8 mouse cellular contexts compared by ENCODE assay signal in genomic region chr12:73585850-73586249, GRCm38 (mm10). TPM values are rescaled to one million over a fixed set of nuclear protein-coding genes. Genes with fewer than 3 reads are reported as not detected.
A peak's percentile ranks its signal among the peaks of the same experiment; 100 is the strongest.
DNase-seq lines count a peak whose midpoint lies in the region; ATAC-seq lines count a peak whose summit lies in the region.

No protein-coding gene starts in this region.

- WGBS in lung, embryonic 16.5 days = 1% methylated on average over 7 of the region's 7 CpGs
- WGBS in forebrain, embryonic 16.5 days = 2% methylated on average over 7 of the region's 7 CpGs
- WGBS in liver, embryonic 12.5 days (ENCODE audit: insufficient replicate concordance) = 5% methylated on average over 7 of the region's 7 CpGs

- DNase-seq in lung, postnatal 25 days (ENCODE audit: low spot score) = no peak
- DNase-seq in splenic B cell, adult 2 months (ENCODE audit: low read depth, low spot score) = peak; percentile 20
- no peak for DNase-seq in ovary, postnatal 14 days (ENCODE audit: low spot score)
- DNase-seq in left cerebral cortex, adult 9 months (ENCODE audit: low spot score in 2 of 2) = no peak
- no peak for DNase-seq in thymus, adult 18-20 months

- H3K9me3 ChIP-seq in lung, embryonic 16.5 days (ENCODE audit: control insufficient read depth, low read length) = no peaks in the 10 kb centered on the region
- H3K9me3 ChIP-seq in forebrain, embryonic 16.5 days (ENCODE audit: control insufficient read depth, low read length) = no peaks in the 10 kb centered on the region
- H3K9me3 ChIP-seq in liver, embryonic 12.5 days (replicated peaks) = no peaks in the 10 kb centered on the region

- H3K36me3 ChIP-seq in lung, embryonic 16.5 days (ENCODE audit: control insufficient read depth, insufficient read depth, low read length) = no peaks in the 10 kb centered on the region
- H3K36me3 ChIP-seq in forebrain, embryonic 16.5 days (ENCODE audit: control insufficient read depth, insufficient read depth) = no peaks in the 10 kb centered on the region
- no peaks in the 10 kb centered on the region for H3K36me3 ChIP-seq in liver, embryonic 12.5 days
- H3K36me3 ChIP-seq in splenic B cell, adult 2 months (ENCODE audit: control insufficient read depth, insufficient read depth, low read length, poor library complexity, severe bottlenecking) = no peaks in the 10 kb centered on the region

- H3K4me2 ChIP-seq in lung, embryonic 16.5 days (ENCODE audit: low read depth, low read length) = peak overlapping the region; percentile 94
- H3K4me2 ChIP-seq in forebrain, embryonic 16.5 days (ENCODE audit: low read length) = peak overlapping the region; percentile 69
- peak overlapping the region; percentile 76 for H3K4me2 ChIP-seq in liver, embryonic 12.5 days

- no peak overlapping the region for H3K27ac ChIP-seq in lung, embryonic 16.5 days (ENCODE audit: low read length)
- no peak overlapping the region for H3K27ac ChIP-seq in forebrain, embryonic 16.5 days (ENCODE audit: low read length)
- H3K27ac ChIP-seq in liver, embryonic 12.5 days = no peak overlapping the region

- H3K9ac ChIP-seq in lung, embryonic 16.5 days (ENCODE audit: low read length) = peak overlapping the region; percentile 95
- no peak overlapping the region for H3K9ac ChIP-seq in forebrain, embryonic 16.5 days (replicated peaks; ENCODE audit: low read depth, low read length)
- no peak overlapping the region for H3K9ac ChIP-seq in liver, embryonic 12.5 days

- peaks cover 7% of the 10 kb centered on the region; the same call in 1 of the 2 replicates for H3K4me1 ChIP-seq in lung, embryonic 16.5 days (replicated peaks; ENCODE audit: control insufficient read depth, insufficient read depth, low read length)
- peaks cover 16% of the 10 kb centered on the region for H3K4me1 ChIP-seq in forebrain, embryonic 16.5 days (replicated peaks; ENCODE audit: control insufficient read depth, insufficient read depth, low read length)
- peaks cover 16% of the 10 kb centered on the region for H3K4me1 ChIP-seq in liver, embryonic 12.5 days

- ATAC-seq in lung, embryonic 16.5 days (ENCODE audit: low read depth) = no peak
- ATAC-seq in forebrain, embryonic 16.5 days = no peak
- ATAC-seq in liver, embryonic 12.5 days = no peak

- peaks cover 9% of the 10 kb centered on the region for H3K27me3 ChIP-seq in lung, embryonic 16.5 days (ENCODE audit: control insufficient read depth, insufficient read depth, low read depth, low read length)
- H3K27me3 ChIP-seq in forebrain, embryonic 16.5 days (replicated peaks; ENCODE audit: control insufficient read depth, insufficient read depth, low read length) = peaks cover 13% of the 10 kb centered on the region
- H3K27me3 ChIP-seq in liver, embryonic 12.5 days (replicated peaks) = peaks cover 48% of the 10 kb centered on the region
- H3K27me3 ChIP-seq in splenic B cell, adult 2 months (ENCODE audit: control insufficient read depth, insufficient read depth, low read length, poor library complexity, severe bottlenecking) = peaks cover 6% of the 10 kb centered on the region; the same call in 1 of the 2 replicates

- peak overlapping the region; percentile 86 for H3K4me3 ChIP-seq in lung, embryonic 16.5 days (ENCODE audit: low read length)
- peak overlapping the region; percentile 70 for H3K4me3 ChIP-seq in forebrain, embryonic 16.5 days (replicated peaks; ENCODE audit: low read length)
- peak overlapping the region; percentile 61 for H3K4me3 ChIP-seq in liver, embryonic 12.5 days

RNA-seq across cellular contexts. Expression of gene Prkch, which starts 1.3 kb away (rescaled TPM):
- polyA plus RNA-seq in lung, embryonic 16.5 days (2015; fragmentation: Nextera tagmentation; extraction: Ambion mirVana) = 12.0 and 12.4 TPM in 2 replicates
- polyA plus RNA-seq in forebrain, embryonic 16.5 days (2015; fragmentation: Nextera tagmentation; extraction: Ambion mirVana) = 3.6 and 4.3 TPM in 2 replicates
- 4.8 and 5.0 TPM in 2 replicates for polyA plus RNA-seq in liver, embryonic 12.5 days (2016; fragmentation: Nextera tagmentation; extraction: Ambion mirVana)

RNA-seq across cellular contexts. Expression of gene Tmem30b, which starts 39.7 kb away (rescaled TPM):
- polyA plus RNA-seq in lung, embryonic 16.5 days (2015; fragmentation: Nextera tagmentation; extraction: Ambion mirVana) = 9.2 and 10.1 TPM in 2 replicates
- polyA plus RNA-seq in forebrain, embryonic 16.5 days (2015; fragmentation: Nextera tagmentation; extraction: Ambion mirVana) = 0.22 and 0.46 TPM in 2 replicates
- polyA plus RNA-seq in liver, embryonic 12.5 days (2016; fragmentation: Nextera tagmentation; extraction: Ambion mirVana) = 0.60 and 0.87 TPM in 2 replicates
